Mouse (Mus musculus): ENCODE results near the gene Olfr94. TPM values are rescaled to one million over a fixed set of nuclear protein-coding genes. Genes with fewer than 3 reads are reported as not detected.
"Not testable (repeated sequence)": the region's sequence is repeated elsewhere in the genome, so short reads cannot be mapped to it uniquely, and the experiment has no call there.

The Olfr94 gene
- not detected for total RNA-seq (2021)

DNA sequence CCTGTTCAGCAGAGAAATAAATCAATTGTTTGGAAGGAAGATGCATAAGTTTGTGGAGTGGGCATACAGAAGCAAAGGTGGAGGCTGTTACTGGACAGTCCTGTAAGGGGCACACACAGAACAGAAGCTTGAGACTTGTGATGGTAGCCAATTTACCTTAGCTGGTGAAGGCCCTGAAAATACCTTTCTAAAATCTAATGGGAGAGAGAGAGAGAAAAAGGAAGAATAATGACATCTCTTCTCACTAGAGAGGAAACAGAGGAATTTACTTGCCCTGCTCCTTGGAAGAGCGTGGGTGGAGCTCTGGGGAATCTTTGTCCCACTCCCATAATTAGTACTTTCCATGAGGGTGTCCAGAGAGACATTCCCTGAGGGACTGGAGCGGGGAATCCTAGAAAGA is at the start of gene Olfr94:
Gene Olfr94 (minus strand): TSS at position 101 of the 400 bp plus-strand sequence.
- no peak for DNase-seq

DNA sequence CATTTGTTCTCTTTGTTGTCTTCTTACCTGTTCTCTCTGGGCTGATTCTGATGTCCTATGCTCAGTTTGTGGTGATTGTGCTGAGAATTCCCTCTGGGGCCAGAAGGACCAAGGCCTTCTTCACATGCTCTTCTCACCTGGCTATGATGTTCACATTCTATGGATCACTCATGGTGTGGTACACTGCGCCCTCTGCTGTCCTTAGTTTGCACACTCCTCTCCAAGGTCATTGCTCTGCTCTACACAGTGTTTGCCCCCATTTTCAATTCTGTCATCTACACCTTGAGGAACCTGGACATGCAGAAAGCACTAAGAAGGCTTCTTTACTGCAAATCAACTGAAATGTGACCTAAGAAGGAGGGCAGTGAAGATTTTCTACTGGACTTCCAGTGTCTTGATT is 49.8 kb upstream of the Olfr94 start:
- no peak for DNase-seq

DNA sequence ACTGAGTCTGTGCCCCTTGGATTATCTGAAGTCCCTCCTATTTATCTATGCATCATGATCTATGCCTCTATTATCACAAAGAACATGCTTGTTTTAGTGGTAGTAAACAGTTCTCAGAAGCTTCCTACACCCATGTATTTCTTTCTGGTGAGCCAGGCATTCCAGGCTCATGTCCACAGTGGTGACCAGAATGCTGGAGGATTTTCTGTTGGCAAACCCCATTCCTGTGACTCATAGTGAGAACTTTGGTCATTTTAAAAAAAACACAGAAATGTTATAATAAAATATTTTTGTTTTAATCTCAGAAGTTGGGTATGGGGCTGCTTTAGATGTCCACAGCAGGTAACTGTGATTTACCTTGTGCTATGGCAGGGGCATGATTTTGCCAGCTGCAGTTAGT is 48.7 kb upstream of the Olfr94 start:
- DNase-seq: no peak

DNA sequence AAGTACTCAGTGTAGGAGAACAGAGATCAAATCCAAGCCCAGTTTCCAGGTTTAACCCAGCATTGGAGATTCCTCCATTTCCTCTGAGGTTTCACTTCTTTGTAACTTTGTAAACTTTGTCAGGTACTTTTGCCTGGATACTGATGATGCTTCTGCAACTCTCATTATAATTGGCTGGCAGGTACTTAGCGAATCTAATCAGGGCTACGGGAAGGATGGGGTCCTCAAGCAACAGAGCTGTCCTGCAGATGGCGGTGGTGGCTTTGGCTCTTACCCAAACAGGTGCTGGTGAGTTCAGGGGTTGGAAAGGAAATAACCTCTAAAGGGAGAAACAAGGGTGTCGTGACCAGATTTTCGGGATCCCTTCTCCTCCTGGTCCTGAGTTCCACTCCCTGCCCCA is 45.9 kb upstream of the Olfr94 start:
- peak; percentile 28 for DNase-seq

DNA sequence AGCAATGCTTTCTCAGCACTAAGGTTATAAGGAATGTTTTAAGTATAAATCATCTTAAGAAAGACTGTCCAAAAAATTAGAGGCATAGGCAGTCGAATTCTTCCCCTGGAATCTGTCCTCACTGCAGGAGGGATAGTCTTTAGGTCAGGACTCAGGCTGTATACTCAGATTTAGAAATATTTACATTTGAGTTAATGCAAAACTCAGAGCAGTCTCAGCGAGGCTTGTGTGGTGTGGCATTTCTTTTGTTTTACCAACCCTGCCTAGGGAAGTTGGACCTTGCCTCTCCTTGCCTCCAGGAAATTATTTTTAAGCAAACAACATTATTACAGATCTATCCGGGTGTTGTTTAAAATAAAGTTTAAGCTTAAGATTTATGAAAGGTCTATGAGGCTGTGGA is 41.4 kb upstream of the Olfr94 start:
- DNase-seq: no peak

DNA sequence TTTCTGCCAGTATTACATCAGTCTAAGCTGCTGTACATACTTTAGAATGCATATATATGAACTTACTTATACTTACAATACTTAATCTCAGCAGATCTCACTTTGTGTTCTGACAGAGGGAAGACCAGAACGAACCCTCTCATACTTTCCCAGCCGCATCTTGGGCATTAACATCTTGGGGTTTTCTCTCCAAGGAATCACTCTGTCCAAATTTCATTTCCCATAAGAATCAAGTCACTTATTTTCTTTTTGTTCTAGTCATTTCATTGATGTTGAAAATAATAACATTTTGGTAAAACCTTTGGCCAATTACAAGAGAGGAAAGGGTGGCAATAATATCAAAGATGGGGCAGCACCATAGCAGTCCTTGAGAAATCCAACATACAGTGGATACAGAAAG is 36.4 kb upstream of the Olfr94 start, which contains the start of gene Olfr97:
Gene Olfr97 (minus strand): TSS at position 101 of the 400 bp plus-strand sequence.
- not testable (repeated sequence) for DNase-seq

DNA sequence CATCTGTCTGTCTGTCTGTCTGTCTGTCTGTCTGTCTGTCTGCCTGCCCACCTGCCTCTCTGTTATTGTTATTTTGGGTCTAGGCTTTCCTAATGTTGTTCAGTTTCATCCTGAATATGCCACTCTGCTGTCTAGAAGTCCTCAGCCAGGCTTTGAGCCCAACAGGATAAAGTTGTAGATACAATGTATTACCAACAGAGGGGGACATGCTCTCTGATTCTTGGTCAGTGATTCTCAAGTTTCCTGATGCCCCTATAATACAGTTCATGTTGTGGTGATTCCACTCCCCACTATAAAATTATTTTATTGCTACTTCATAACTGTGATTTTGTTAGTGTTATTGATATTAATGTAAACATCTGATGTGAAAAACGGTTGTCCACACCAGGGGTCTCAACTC is 21.1 kb upstream of the Olfr94 start:
- no peak for DNase-seq

DNA sequence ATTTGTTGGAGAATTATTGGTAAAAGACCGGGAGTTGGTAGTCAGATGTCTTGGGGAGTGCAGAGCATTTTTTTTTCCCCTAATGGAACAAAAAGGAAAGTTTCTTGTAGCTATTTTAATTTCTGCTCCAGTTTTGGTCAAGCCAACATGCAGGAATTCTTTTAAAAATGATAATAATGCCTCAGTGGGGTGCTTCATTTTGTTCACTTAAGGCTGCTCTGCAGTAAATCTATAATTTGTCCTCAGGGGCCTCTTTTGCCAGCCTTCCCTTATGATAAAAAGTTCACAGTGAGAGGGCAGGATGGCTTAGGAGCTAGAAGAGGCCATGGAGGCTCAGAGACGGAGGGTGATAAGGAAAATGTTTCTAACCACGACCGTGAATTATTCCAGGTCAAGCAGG is 19.1 kb upstream of the Olfr94 start, which contains the start of gene Olfr96:
Gene Olfr96 (plus strand): TSS at position 301 of the 400 bp plus-strand sequence.
- DNase-seq: no peak

DNA sequence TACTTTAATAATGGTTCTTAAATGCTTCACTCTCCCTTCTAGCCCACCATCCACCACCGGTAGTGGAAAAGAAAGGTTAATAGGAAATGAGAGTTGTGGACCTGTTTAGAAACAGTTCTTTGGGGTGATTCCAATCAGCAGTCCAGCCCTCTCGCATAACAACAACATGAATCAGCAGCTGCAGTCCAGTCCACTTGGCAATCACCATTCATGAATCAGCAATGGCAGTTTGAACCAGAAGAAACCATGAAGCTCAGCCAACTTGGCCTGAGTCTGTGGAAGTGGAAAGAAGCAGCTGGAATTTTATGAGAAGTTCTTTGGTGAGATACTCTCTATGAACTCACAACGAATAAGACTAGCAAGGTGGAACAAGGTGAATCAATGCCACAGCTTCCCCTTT is 17.7 kb upstream of the Olfr94 start:
- DNase-seq: no peak

DNA sequence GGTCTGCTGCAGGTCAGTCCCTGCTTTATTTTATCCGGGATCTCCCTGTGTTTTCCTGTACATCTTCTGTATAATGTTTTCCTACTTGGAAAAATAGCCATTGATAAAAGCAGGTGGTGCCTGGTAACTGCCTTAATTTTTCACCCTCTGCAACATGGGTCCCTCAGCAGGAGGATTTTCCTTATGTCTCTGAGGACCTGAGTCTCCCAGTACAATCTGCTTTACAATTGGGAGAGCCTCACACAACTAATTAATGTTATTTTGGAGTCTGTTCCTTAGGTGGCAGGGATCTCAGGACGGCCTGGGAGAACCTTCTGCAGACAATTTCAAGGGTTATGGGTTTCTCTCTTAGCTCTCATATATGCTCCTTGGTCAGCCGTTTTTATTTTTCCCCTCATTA is 12.2 kb upstream of the Olfr94 start, which contains the start of gene Olfr95:
Gene Olfr95 (minus strand): TSS at position 101 of the 400 bp plus-strand sequence.
- no peak for DNase-seq

DNA sequence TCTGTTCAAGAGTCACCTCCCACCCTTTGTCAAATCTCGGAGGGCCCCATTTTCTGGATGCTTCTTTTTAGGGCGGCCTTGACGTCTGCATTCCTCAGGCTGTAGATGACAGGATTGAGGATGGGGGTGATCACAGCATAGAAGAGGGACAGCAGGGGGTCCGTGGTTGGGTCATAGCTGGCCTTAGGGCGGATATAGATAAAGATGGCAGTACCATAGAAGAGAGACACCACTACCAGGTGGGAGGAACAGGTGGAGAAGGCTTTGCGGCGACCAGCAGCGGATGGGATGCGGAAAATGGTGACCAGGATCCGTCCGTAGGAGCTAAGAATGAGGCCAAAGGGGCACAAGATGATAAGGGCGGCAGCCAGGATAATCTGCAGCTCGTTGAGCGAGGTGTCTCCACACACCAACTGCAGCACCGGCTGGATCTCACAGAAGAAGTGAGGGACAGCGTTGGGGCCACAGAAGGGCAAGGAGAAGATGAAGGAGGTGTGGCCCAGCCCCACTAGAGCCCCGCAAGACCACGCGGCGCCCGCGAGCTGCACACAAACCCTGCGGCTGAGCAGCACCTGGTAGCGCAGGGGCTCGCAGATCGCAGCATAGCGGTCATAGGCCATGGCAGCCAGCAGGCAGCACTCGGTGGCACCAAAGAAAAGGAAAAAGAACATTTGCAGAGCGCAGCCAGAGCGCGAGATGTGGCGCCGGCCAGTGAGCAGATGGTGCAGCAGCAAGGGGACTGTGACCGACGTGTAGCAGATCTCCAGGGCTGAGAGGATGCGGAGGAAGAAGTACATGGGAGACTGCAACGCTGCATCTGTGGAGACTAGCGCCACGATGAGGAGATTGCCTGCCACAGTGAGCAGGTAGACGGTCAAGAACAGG is 10.3 kb upstream of the Olfr94 start:
- DNase-seq: no peak

DNA sequence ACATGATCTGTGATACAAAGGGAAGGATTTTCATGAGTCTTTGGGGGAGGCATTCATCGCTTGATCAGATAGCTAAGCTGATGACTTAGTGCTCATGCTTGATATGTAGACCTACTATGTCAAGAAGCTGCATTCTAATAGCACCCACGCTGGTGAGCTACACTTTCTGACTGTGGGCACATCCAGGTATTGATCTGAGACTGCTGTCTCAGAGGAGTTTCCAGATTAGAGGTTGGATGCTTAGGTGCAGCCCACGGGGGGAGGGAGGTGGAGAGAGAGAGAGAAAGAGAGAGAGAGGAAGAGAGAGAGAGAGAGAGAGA is 3.1 kb upstream of the Olfr94 start:
- no peak for DNase-seq

DNA sequence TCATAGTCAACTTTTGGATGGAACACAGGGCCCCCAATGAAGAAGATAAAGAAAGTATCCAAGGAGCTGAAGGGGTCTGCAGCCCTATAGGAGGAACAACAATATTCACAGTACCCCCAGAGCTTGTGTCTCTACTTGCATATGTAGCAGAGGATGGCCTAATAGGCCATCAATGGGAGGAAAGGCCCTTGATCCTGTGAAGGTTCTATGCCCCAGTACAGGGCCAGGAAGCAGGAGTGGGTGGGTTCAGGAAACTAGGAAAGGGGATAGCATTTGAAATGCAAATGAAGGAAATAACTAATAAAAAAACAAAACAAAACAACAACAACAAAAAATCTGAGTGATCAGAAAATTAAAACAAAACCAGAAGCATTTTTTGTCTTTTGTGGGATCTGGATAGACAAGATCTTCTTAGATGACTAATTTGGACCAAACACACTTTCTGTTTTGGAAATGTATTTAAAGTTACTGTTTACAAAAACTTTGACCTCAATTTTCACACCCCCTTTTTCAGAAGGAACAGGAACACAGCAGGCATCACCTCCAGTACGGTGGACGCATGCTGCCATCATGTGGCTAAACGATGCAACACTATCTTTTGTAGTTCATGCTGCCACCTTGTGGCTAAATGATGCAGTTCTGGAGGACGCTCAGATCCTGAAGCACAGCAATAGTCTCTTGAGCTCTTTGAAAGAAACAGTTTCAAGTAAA is 2.6 kb upstream of the Olfr94 start:
- peak; percentile 84 for DNase-seq

DNA sequence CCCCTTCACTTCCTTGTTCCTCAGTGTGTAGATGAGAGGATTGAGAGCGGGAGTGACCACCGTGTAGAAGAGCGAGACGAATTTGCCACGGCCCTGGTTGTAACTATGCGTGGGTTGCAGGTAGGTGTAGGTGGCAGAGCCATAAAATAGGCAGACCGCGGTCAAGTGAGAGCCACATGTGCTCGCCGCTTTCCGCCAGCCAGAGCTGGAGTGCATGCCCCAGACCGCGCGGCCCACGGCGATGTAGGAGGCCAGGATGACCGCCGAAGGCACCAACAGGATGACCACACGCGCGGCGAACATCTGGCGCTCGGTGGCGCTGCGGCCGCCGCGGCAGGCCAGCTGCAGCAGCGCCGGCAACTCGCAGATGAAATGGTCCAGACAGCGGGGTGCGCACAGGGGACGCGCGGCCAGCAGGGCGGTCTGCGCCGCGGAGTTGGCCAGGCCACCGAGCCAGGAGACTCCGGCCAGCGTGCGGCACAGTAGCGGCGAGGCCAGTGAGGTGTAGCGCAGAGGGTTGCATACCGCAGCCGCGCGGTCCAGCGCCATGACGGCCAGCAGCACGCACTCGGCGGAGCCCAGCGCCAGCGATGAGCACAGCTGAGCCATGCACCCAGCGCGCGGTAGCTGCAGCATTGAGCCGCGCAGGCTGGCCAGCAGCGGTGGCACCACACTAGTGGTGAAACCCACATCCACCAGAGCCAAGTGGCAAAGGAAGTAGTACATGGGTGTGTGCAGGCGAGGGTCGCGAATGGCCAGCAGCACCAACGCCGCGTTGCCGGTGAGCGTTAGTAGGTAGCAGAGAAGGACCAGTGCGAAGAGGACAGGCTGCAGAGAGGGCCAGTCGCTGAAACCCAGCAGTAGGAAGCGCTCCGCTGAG is 3.7 kb downstream of the Olfr94 start:
- DNase-seq: peak; percentile 14

DNA sequence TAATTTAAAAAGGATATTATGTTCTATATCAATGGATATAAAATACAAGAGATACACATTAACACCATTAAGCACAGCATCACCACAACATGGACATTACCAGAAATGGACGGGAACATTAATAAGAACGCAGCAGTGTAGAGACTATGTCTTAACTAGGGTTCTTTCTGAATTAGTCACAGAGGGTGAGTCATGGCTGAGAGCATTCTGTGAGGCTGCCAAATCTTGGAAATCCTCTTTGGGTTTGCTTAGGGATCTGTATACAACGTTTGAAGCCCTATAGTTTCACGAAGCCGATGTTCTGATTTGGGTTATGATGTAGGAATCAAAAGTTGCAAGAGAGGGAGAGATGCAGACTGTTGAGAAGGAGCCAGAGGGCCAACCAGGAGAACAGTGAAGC is 6.0 kb downstream of the Olfr94 start:
- no peak for DNase-seq

DNA sequence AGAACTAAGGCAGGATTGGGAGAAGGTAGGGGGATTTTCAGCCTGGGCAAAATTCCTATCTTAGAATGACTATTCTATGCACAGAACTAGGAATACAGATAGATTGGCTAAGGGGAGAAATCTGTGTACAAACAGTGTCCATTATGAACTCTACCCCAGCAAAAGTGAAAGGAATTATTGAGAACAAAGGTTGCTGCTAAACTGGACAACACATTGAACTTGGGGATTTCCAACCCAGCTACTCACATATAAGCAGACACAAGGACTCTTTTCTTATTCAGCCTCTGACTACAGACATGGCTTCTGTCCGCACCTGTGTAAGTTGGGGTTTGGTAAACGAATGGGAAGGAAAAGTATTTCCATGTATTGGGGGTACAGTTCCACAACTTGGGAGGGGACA is 7.1 kb downstream of the Olfr94 start, which contains the start of gene Ubd:
Gene Ubd (plus strand): TSS at position 237 of the 400 bp plus-strand sequence.
- no peak for DNase-seq

DNA sequence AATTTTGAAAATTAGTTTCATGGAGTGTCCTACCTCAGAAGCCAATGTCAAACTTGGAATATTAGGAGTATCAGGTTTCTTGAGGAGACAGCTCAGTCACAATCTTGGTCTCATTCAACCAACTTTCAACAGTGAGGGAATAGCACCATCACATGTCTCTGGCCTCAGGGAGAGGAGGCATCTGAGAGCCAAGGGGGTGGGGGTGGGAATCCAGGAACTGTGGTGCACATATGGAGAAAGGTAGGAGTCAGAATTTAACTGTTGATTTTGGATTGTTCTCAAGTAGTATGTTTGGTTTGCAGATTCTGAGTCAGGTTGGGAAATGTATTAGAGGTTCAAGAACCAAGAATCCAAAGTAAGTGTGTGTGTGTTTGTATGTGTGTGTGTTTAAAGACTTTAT is 7.8 kb downstream of the Olfr94 start:
- DNase-seq: no peak

DNA sequence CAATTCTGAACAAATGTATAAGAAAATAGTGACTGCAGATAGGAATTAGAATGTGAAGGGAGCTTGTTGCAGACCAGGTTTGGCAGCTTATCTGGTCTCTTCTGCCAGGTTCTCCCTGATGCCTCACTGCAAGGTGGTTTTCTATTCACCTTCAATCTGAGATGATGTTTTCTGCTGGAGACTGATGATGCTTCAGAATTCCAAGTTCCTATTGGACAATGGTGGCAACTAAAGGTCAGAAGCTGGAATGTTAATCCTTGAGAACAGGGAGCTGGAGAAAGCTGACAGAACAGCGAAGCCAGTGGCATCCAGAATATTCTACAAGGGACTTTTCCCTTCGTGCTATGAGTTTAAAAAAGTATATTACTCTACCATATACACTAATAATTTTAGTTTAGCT is 10.1 kb downstream of the Olfr94 start:
- peak; percentile 66 for DNase-seq

DNA sequence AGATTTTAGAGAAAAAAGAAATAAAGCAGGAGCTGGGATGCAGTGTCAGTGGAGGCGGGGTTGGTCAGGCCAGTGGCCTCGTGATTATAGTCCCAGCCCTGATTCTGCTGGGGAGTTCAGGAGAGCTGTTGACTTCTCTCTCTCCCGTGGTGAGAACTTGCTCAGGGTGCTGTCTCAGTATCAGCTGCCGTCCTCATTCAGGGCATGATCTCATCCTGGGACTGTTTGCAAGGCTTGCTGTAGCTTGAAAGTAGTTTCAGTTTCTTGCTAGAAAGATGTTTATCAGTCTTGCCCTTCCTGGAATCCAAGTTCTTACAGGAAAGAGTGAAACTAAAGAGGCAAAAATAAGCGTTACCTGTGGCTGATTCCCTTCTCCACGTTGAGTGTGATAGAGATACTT is 15.3 kb downstream of the Olfr94 start:
- DNase-seq: no peak

DNA sequence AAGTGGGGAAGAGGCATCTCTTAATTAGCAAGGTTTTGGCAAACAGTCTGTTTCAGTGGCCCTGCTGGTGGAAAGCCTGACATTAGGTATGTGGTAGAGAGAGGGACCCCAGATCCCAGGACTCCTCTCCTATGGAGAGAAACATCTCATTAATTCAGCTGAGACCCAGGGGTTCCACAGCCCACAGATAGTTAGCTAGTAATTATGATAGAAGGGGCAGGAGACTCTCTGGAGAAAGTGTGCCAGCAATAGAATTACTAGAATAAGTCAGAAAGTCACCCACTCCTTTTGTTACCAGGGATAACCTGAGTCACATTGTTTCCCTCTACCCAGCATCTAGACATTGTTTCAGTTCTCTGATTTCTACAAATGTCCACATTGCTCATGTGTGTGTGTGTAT is 39.4 kb downstream of the Olfr94 start, which contains the start of gene Olfr93:
Gene Olfr93 (minus strand): TSS at position 101 of the 400 bp plus-strand sequence.
- DNase-seq: no peak
